16 mouse cellular contexts compared by ENCODE assay signal in the genomic region with DNA sequence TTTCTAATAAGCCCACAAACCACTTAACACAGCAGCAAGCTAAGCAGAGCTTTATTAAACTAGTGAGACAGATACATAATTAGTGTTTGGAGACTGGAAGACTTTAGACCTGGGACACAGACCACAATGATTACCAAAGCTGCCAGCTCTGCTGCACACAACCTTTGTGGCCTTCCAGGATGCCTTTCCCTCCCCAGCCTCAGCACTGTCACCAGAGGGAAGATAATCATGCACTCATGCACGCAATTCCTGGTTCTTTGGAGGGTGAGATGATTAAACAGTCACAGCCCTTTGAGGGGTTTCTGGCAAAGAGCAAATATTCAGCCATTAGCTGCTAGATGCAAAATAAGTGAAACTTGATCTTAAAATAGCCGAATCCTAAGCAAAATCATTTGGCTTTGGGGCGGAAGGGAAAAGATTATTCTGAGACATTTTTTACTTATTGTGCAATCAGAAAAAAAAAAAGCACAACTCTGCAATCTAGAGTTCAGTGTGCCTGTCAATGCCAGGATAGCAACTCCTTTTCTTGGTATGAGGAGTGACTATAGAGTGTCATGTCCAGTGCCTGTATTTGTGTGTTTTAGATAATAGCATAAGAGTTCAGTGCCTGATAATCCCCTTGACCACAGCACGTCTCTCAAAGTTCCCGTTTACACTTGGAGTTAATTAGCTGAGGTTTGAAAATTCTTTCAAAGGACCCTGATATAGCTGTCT. TPM values are rescaled to one million over a fixed set of nuclear protein-coding genes. Genes with fewer than 3 reads are reported as not detected.
DNase-seq lines count a peak whose midpoint lies in the region; ATAC-seq and TF ChIP-seq lines count a peak whose summit lies in the region.
"Had no signal": no experiment of that assay in that cellular context is flagged by ENCODE, and none has a peak within 500 bp of the region (broad histone marks: within the 10 kb centered on the region; RNA-seq: fewer than 3 reads in every experiment).

No protein-coding gene starts in this region.

- no peaks in the 10 kb centered on the region for H3K36me3 ChIP-seq in embryonic facial prominence, embryonic 14.5 days (ENCODE audit: control insufficient read depth, insufficient read depth, low read length)
- no peaks in the 10 kb centered on the region for H3K36me3 ChIP-seq in embryonic facial prominence, embryonic 10.5 days (replicated peaks)
- no peaks in the 10 kb centered on the region for H3K36me3 ChIP-seq in intestine, postnatal 0 days (ENCODE audit: control insufficient read depth, insufficient read depth)
- no peaks in the 10 kb centered on the region for H3K36me3 ChIP-seq in intestine, embryonic 16.5 days (ENCODE audit: control insufficient read depth, insufficient read depth, low read length)
- H3K36me3 ChIP-seq in lung, embryonic 15.5 days, result no peaks in the 10 kb centered on the region
- H3K36me3 ChIP-seq in heart, embryonic 16.5 days (ENCODE audit: control insufficient read depth, insufficient read depth), result no peaks in the 10 kb centered on the region
- H3K36me3 ChIP-seq: embryonic facial prominence, embryonic 15.5 days; liver, embryonic 13.5 days; midbrain, embryonic 13.5 days; neural tube, embryonic 12.5 days had no signal

- DNase-seq in embryonic facial prominence, embryonic 14.5 days (ENCODE audit: low spot score), result peak; percentile 24
- no peak for DNase-seq in embryonic facial prominence, embryonic 10.5 days (ENCODE audit: low spot score)
- DNase-seq in lung, adult 2 months, result no peak
- no peak for DNase-seq in thymus, postnatal 10 days (ENCODE audit: low spot score in 2 of 2)
- DNase-seq: adrenal gland, postnatal 10 days; cerebellum, postnatal 25 days; liver, embryonic 13.5 days had no signal

- no peak for TF ChIP-seq CTCF in intestine, postnatal 0 days (IDR thresholded peaks at IDR 0.05; ENCODE audit: low read depth)
- no peak for TF ChIP-seq CTCF in lung, adult 2 months (IDR thresholded peaks at IDR 0.05; ENCODE audit: insufficient read depth, low read length)

- H3K9ac ChIP-seq in embryonic facial prominence, embryonic 14.5 days (ENCODE audit: low read depth, low read length), result no peak overlapping the region
- no peak overlapping the region for H3K9ac ChIP-seq in intestine, postnatal 0 days (ENCODE audit: low read depth, low read length)
- H3K9ac ChIP-seq in intestine, embryonic 16.5 days (ENCODE audit: low read depth, low read length), result no peak overlapping the region
- H3K9ac ChIP-seq in lung, embryonic 15.5 days, result no peak overlapping the region
- no peak overlapping the region for H3K9ac ChIP-seq in heart, embryonic 16.5 days (ENCODE audit: low read length)
- H3K9ac ChIP-seq: embryonic facial prominence, embryonic 15.5 days; liver, embryonic 13.5 days; midbrain, embryonic 13.5 days; neural tube, embryonic 12.5 days had no signal

- no peaks in the 10 kb centered on the region for H3K4me1 ChIP-seq in embryonic facial prominence, embryonic 14.5 days (ENCODE audit: control insufficient read depth, insufficient read depth, low read length)
- H3K4me1 ChIP-seq in embryonic facial prominence, embryonic 10.5 days, result 0 out of 2 replicates have a peak, but pooled peaks cover 5% of the 10 kb centered on the region
- H3K4me1 ChIP-seq in intestine, postnatal 0 days (replicated peaks; ENCODE audit: control insufficient read depth, insufficient read depth, low read length), result peaks cover 8% of the 10 kb centered on the region
- peaks cover 8% of the 10 kb centered on the region for H3K4me1 ChIP-seq in intestine, embryonic 16.5 days (ENCODE audit: control insufficient read depth, insufficient read depth, low read length)
- peaks cover 16% of the 10 kb centered on the region; the same call in 1 of the 2 replicates for H3K4me1 ChIP-seq in lung, embryonic 15.5 days
- H3K4me1 ChIP-seq in lung, adult 2 months (ENCODE audit: control insufficient read depth, insufficient read depth, low read length), result peaks cover 33% of the 10 kb centered on the region
- peaks cover 25% of the 10 kb centered on the region for H3K4me1 ChIP-seq in heart, embryonic 16.5 days (ENCODE audit: control insufficient read depth, insufficient read depth, low read length)
- H3K4me1 ChIP-seq: embryonic facial prominence, embryonic 15.5 days; neural tube, embryonic 12.5 days had no signal

- no peak overlapping the region for H3K4me3 ChIP-seq in embryonic facial prominence, embryonic 14.5 days (ENCODE audit: low read depth, low read length)
- no peak overlapping the region for H3K4me3 ChIP-seq in embryonic facial prominence, embryonic 10.5 days
- no peak overlapping the region for H3K4me3 ChIP-seq in intestine, postnatal 0 days (ENCODE audit: low read depth, low read length)
- H3K4me3 ChIP-seq in intestine, embryonic 16.5 days (ENCODE audit: low read length), result no peak overlapping the region
- no peak overlapping the region for H3K4me3 ChIP-seq in lung, embryonic 15.5 days
- no peak overlapping the region for H3K4me3 ChIP-seq in lung, adult 2 months (replicated peaks; ENCODE audit: extremely low read depth, low read depth, low read length)
- H3K4me3 ChIP-seq in heart, embryonic 16.5 days (ENCODE audit: low read length), result no peak overlapping the region
- H3K4me3 ChIP-seq: embryonic facial prominence, embryonic 15.5 days; liver, embryonic 13.5 days; midbrain, embryonic 13.5 days; neural tube, embryonic 12.5 days had no signal

- H3K9me3 ChIP-seq in embryonic facial prominence, embryonic 14.5 days (ENCODE audit: control insufficient read depth, low read length), result no peaks in the 10 kb centered on the region
- no peaks in the 10 kb centered on the region for H3K9me3 ChIP-seq in embryonic facial prominence, embryonic 10.5 days
- no peaks in the 10 kb centered on the region for H3K9me3 ChIP-seq in intestine, postnatal 0 days (ENCODE audit: control insufficient read depth)
- H3K9me3 ChIP-seq in intestine, embryonic 16.5 days (ENCODE audit: control insufficient read depth, low read length), result no peaks in the 10 kb centered on the region
- H3K9me3 ChIP-seq in lung, embryonic 15.5 days, result no peaks in the 10 kb centered on the region
- no peaks in the 10 kb centered on the region for H3K9me3 ChIP-seq in heart, embryonic 16.5 days (replicated peaks; ENCODE audit: control insufficient read depth, low read length)
- H3K9me3 ChIP-seq: embryonic facial prominence, embryonic 15.5 days; liver, embryonic 13.5 days; midbrain, embryonic 13.5 days; neural tube, embryonic 12.5 days had no signal

- H3K4me2 ChIP-seq in embryonic facial prominence, embryonic 14.5 days (ENCODE audit: low read depth, low read length), result no peak overlapping the region
- no peak overlapping the region for H3K4me2 ChIP-seq in intestine, postnatal 0 days (replicated peaks; ENCODE audit: low read depth)
- H3K4me2 ChIP-seq in intestine, embryonic 16.5 days (ENCODE audit: low read depth, low read length), result no peak overlapping the region
- no peak overlapping the region for H3K4me2 ChIP-seq in lung, embryonic 15.5 days
- no peak overlapping the region for H3K4me2 ChIP-seq in heart, embryonic 16.5 days (ENCODE audit: low read depth, low read length)
- H3K4me2 ChIP-seq: embryonic facial prominence, embryonic 15.5 days; liver, embryonic 13.5 days; midbrain, embryonic 13.5 days; neural tube, embryonic 12.5 days had no signal

- peak; percentile 59; the same call in 1 of the 2 replicates for ATAC-seq in embryonic facial prominence, embryonic 14.5 days (ENCODE audit: low read depth)
- 0 out of 2 replicates have a peak, but pooled peaks have one; percentile 30 for ATAC-seq in intestine, postnatal 0 days
- no peak for ATAC-seq in intestine, embryonic 16.5 days
- ATAC-seq in lung, embryonic 15.5 days (ENCODE audit: borderline replicate concordance, extremely low read depth, low FRiP score, low TSS enrichment), result no peak; the same call in 1 of the 2 replicates
- ATAC-seq in heart, embryonic 16.5 days (replicated peaks; ENCODE audit: extremely low read depth, insufficient read depth, low FRiP score), result no peak
- ATAC-seq: forebrain, embryonic 14.5 days; midbrain, embryonic 13.5 days had no signal

- no peaks in the 10 kb centered on the region for H3K27me3 ChIP-seq in embryonic facial prominence, embryonic 14.5 days (replicated peaks; ENCODE audit: control insufficient read depth, insufficient read depth, low read length)
- H3K27me3 ChIP-seq in embryonic facial prominence, embryonic 10.5 days (replicated peaks; ENCODE audit: low read depth, poor library complexity, severe bottlenecking), result peaks cover 10% of the 10 kb centered on the region
- H3K27me3 ChIP-seq in intestine, postnatal 0 days (replicated peaks; ENCODE audit: control insufficient read depth, insufficient read depth, low read length), result no peaks in the 10 kb centered on the region
- no peaks in the 10 kb centered on the region for H3K27me3 ChIP-seq in intestine, embryonic 16.5 days (replicated peaks; ENCODE audit: control insufficient read depth, insufficient read depth, low read length)
- H3K27me3 ChIP-seq in lung, embryonic 15.5 days, result no peaks in the 10 kb centered on the region; the same call in 1 of the 2 replicates
- H3K27me3 ChIP-seq in heart, embryonic 16.5 days (ENCODE audit: control insufficient read depth, insufficient read depth, low read length), result no peaks in the 10 kb centered on the region
- H3K27me3 ChIP-seq: embryonic facial prominence, embryonic 15.5 days; neural tube, embryonic 12.5 days had no signal

- WGBS in embryonic facial prominence, embryonic 14.5 days, result 34% methylated on average over 5 of the region's 5 CpGs
- WGBS in embryonic facial prominence, embryonic 10.5 days, result 46% methylated on average over 5 of the region's 5 CpGs
- WGBS in intestine, postnatal 0 days, result 41% methylated on average over 5 of the region's 5 CpGs
- WGBS in intestine, embryonic 16.5 days, result 60% methylated on average over 5 of the region's 5 CpGs
- 16% methylated on average over 5 of the region's 5 CpGs for WGBS in lung, embryonic 15.5 days
- 34% methylated on average over 5 of the region's 5 CpGs for WGBS in lung, adult 2 months
- WGBS in heart, embryonic 16.5 days, result 35% methylated on average over 5 of the region's 5 CpGs

- no peak overlapping the region for H3K27ac ChIP-seq in embryonic facial prominence, embryonic 14.5 days (replicated peaks; ENCODE audit: low read depth, low read length)
- H3K27ac ChIP-seq in embryonic facial prominence, embryonic 10.5 days (replicated peaks), result no peak overlapping the region
- H3K27ac ChIP-seq in intestine, postnatal 0 days (ENCODE audit: low read depth, low read length), result no peak overlapping the region
- H3K27ac ChIP-seq in intestine, embryonic 16.5 days (ENCODE audit: low read length), result no peak overlapping the region
- H3K27ac ChIP-seq in lung, embryonic 15.5 days, result peak overlapping the region; percentile 24; the same call in 1 of the 2 replicates
- H3K27ac ChIP-seq in heart, embryonic 16.5 days (ENCODE audit: low read length), result peak overlapping the region; percentile 69
- H3K27ac ChIP-seq: embryonic facial prominence, embryonic 15.5 days; liver, embryonic 13.5 days; midbrain, embryonic 13.5 days; neural tube, embryonic 12.5 days had no signal

- no peak for TF ChIP-seq POLR2A in lung, adult 2 months (IDR thresholded peaks at IDR 0.05; ENCODE audit: borderline replicate concordance, extremely low read depth, low read depth, low read length)

RNA-seq across cellular contexts. Expression of a gene that starts 5.0 kb away (rescaled TPM):
- 7.6 and 8.2 TPM in 2 replicates for polyA plus RNA-seq in embryonic facial prominence, embryonic 14.5 days (2014; fragmentation: Nextera tagmentation; extraction: Ambion mirVana)
- 0.55 and 2.6 TPM in 2 replicates for polyA plus RNA-seq in embryonic facial prominence, embryonic 10.5 days (2016; fragmentation: Nextera tagmentation; extraction: Ambion mirVana)
- 11.9 and 17.0 TPM in 2 replicates for polyA plus RNA-seq in intestine, postnatal 0 days (2015; fragmentation: Nextera tagmentation; extraction: Ambion mirVana)
- 3.4 and 5.3 TPM in 2 replicates for polyA plus RNA-seq in intestine, embryonic 16.5 days (2015; fragmentation: Nextera tagmentation; extraction: Ambion mirVana)
- 3.8 and 7.3 TPM in 2 replicates for polyA plus RNA-seq in lung, embryonic 15.5 days (2015; fragmentation: Nextera tagmentation; extraction: Ambion mirVana)
- 6.4 and 15.8 TPM in 2 replicates for polyA plus RNA-seq in lung, adult 2 months (2012; rRNA removed)
- polyA plus RNA-seq in heart, embryonic 16.5 days (2015; fragmentation: Nextera tagmentation; extraction: Ambion mirVana), result 2.7 and 3.6 TPM in 2 replicates

RNA-seq across cellular contexts. Expression of a gene that starts 52.7 kb away (rescaled TPM):
- 0.22 TPM in 1 of 2 replicates, not detected in the other for polyA plus RNA-seq in embryonic facial prominence, embryonic 14.5 days (2014; fragmentation: Nextera tagmentation; extraction: Ambion mirVana)
- not detected in 2 replicates for polyA plus RNA-seq in embryonic facial prominence, embryonic 10.5 days (2016; fragmentation: Nextera tagmentation; extraction: Ambion mirVana)
- not detected in 2 replicates for polyA plus RNA-seq in intestine, postnatal 0 days (2015; fragmentation: Nextera tagmentation; extraction: Ambion mirVana)
- not detected in 2 replicates for polyA plus RNA-seq in intestine, embryonic 16.5 days (2015; fragmentation: Nextera tagmentation; extraction: Ambion mirVana)
- polyA plus RNA-seq in lung, embryonic 15.5 days (2015; fragmentation: Nextera tagmentation; extraction: Ambion mirVana), result not detected in 2 replicates
- polyA plus RNA-seq in lung, adult 2 months (2012; rRNA removed), result not detected in 2 replicates
- 0.10 and 0.11 TPM in 2 replicates for polyA plus RNA-seq in heart, embryonic 16.5 days (2015; fragmentation: Nextera tagmentation; extraction: Ambion mirVana)
- polyA plus RNA-seq: forebrain, embryonic 14.5 days; liver, embryonic 13.5 days; midbrain, embryonic 13.5 days; neural tube, embryonic 12.5 days; thymus, postnatal 0 days had no signal

Comparison
In these comparisons a context has a peak if more than half of its experiments do, and no peak if none do; other contexts are left out.
1. ATAC-seq: peak in embryonic facial prominence, embryonic 14.5 days (single experiment) and intestine, postnatal 0 days (single experiment); none in intestine, embryonic 16.5 days (single experiment), lung, embryonic 15.5 days (single experiment) and heart, embryonic 16.5 days (single experiment).
2. H3K27ac ChIP-seq: peak in lung, embryonic 15.5 days (single experiment) and heart, embryonic 16.5 days (single experiment); none in embryonic facial prominence, embryonic 14.5 days (single experiment), embryonic facial prominence, embryonic 10.5 days (single experiment), intestine, postnatal 0 days (single experiment) and intestine, embryonic 16.5 days (single experiment).